Mouse (Mus musculus) stomach, embryonic 16.5 days (tissue): ENCODE data around the gene Ngef. TPM values are rescaled to one million over a fixed set of nuclear protein-coding genes. Genes with fewer than 3 reads are reported as not detected.
A peak's percentile ranks its signal among the peaks of the same experiment; 100 is the strongest.

Experiments used
- ATAC-seq: fragments of 200-750 bp; cut with Nextera tagmentation; 2 replicates; pipeline ENCODE4 v1.8.0; 2017; ENCODE audit warnings: moderate number of reproducible peaks, moderate TSS enrichment; ENCODE audit not compliant: insufficient read depth, low FRiP score
- H3K27ac ChIP-seq: fragments of 300-500 bp; sonication (generic); 2 replicates; pipeline ENCODE4 v1.5.1; 2014; ENCODE audit warnings: low read length
- H3K27me3 ChIP-seq: fragments of 300-500 bp; sonication (generic); 2 replicates; pipeline ENCODE4 v1.6.1; 2014; ENCODE audit warnings: low read length, control low read depth, mixed read lengths; ENCODE audit not compliant: control insufficient read depth, insufficient read depth
- H3K36me3 ChIP-seq: fragments of 300-500 bp; sonication (generic); 2 replicates; pipeline ENCODE4 v1.6.1; 2014; ENCODE audit warnings: low read length; ENCODE audit not compliant: control insufficient read depth, insufficient read depth
- H3K4me1 ChIP-seq: fragments of 300-500 bp; sonication (generic); 2 replicates; pipeline ENCODE4 v1.6.1; 2014; ENCODE audit warnings: low read length, control low read depth, mixed read lengths; ENCODE audit not compliant: control insufficient read depth, insufficient read depth
- H3K4me2 ChIP-seq: fragments of 300-500 bp; sonication (generic); 2 replicates; pipeline ENCODE4 v1.6.1; 2014; ENCODE audit warnings: low read depth, low read length, mixed read lengths
- H3K4me3 ChIP-seq: fragments of 300-500 bp; sonication (generic); replicated peaks from 2 replicates; pipeline ENCODE4 v1.5.1; 2014; ENCODE audit warnings: mild to moderate bottlenecking, low read length
- H3K9ac ChIP-seq: fragments of 300-500 bp; sonication (generic); 2 replicates; pipeline ENCODE4 v1.6.1; 2014; ENCODE audit warnings: low read length
- H3K9me3 ChIP-seq: fragments of 300-500 bp; sonication (generic); replicated peaks from 2 replicates; pipeline ENCODE4 v1.6.1; 2016; ENCODE audit warnings: low read length, control low read depth; ENCODE audit not compliant: control insufficient read depth
- WGBS: fragments of 180-500 bp; shearing (Covaris S2); extraction: QIAGEN DNeasy Blood & Tissue Kit; methylation state at CpG from one replicate; pipeline ENCODE4 v1.1.7; 2014; 5-methylcytosine and 5-hydroxymethylcytosine counted together
- polyA plus RNA-seq: library from polyadenylated mRNA; unstranded; fragments of >200 nt; fragmentation: Nextera tagmentation; extraction: Ambion mirVana; gene quantifications from 2 replicates; pipeline ENCODE4 v1.2.1, GENCODE M21; 2015

The Ngef gene
- polyA plus RNA-seq, 1 experiment from 2014 or later = 11.5 TPM

DNA sequence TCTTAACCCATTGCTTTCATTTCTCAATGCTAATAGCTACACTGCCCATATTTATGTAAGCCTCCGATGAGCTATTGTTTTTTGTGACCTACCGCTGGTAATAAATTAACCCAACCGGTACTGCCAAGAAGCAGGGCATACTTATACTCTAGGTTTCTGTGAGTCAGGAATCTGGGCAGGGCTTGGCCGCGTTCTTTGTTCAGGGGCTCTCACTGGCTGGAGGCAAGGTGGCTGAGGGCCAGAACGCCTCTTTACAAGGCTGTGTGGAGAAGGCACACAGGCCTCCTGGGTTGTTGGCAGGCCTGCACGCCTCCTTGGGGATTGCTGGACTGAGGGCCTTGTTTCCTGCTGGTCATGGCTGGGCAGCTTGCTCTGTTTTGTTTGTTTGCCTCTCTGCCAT, 1.1 kb upstream of the Ngef start:
- no peak overlapping the region for H3K9ac ChIP-seq
- H3K27ac ChIP-seq = peak overlapping the region; percentile 93
- no peaks in the 10 kb centered on the region for H3K27me3 ChIP-seq
- no peaks in the 10 kb centered on the region for H3K9me3 ChIP-seq
- H3K4me3 ChIP-seq = no peak overlapping the region
- no peaks in the 10 kb centered on the region for H3K36me3 ChIP-seq
- peaks cover 9% of the 10 kb centered on the region; the same call in 1 of the 2 replicates for H3K4me1 ChIP-seq
- H3K4me2 ChIP-seq = peak overlapping the region; percentile 38
- WGBS = 41% methylated on average over 7 of the region's 7 CpGs
- peak; percentile 91 for ATAC-seq

GRCm38 (mm10) chr1:87574353-87574752, 683 bp upstream of the Ngef start:
- peak overlapping the region; percentile 93 for H3K27ac ChIP-seq
- WGBS = 31% methylated on average over 6 of the region's 6 CpGs
- H3K4me3 ChIP-seq = 0 out of 2 replicates have a peak overlapping the region, but pooled peaks have one; percentile 11
- peak; percentile 42; the same call in 1 of the 2 replicates for ATAC-seq
- no peaks in the 10 kb centered on the region for H3K36me3 ChIP-seq
- H3K9me3 ChIP-seq = no peaks in the 10 kb centered on the region
- peaks cover 9% of the 10 kb centered on the region; the same call in 1 of the 2 replicates for H3K4me1 ChIP-seq
- peak overlapping the region; percentile 38 for H3K4me2 ChIP-seq
- H3K27me3 ChIP-seq = no peaks in the 10 kb centered on the region
- H3K9ac ChIP-seq = 0 out of 2 replicates have a peak overlapping the region, but pooled peaks have one; percentile 15

DNA sequence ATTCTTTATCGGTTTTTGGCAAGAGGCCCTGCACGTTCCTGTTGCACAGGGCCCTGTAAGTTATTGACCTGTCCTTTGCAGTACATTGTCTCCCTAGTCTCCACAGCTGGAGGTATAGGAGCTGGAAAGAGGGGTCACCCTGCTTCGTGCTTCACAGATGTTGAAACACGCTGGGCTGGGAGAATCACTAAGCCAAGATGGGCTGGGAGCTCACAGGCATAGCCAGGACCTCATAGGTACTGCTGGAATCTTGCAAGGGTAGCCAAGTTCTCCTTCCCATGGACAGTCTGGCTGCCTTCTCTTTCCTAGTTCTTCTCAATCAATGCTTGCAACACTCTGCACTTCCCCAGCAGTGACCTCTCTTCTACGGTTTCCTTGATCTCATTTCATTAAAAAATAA, 409 bp downstream of the Ngef start:
- Histone ChIP-seq H3K9ac (peak overlapping the region; percentile 54), H3K4me1 (peaks cover 9% of the 10 kb centered on the region; the same call in 1 of the 2 replicates), H3K36me3 (no peaks in the 10 kb centered on the region; the same call in 1 of the 2 replicates), H3K27ac (peak overlapping the region; percentile 93), H3K9me3 (no peaks in the 10 kb centered on the region), H3K4me2 (peak overlapping the region; percentile 48), H3K27me3 (no peaks in the 10 kb centered on the region), H3K4me3 (peak overlapping the region; percentile 34)
- WGBS = 54% methylated on average over 5 of the region's 5 CpGs
- no peak for ATAC-seq

DNA sequence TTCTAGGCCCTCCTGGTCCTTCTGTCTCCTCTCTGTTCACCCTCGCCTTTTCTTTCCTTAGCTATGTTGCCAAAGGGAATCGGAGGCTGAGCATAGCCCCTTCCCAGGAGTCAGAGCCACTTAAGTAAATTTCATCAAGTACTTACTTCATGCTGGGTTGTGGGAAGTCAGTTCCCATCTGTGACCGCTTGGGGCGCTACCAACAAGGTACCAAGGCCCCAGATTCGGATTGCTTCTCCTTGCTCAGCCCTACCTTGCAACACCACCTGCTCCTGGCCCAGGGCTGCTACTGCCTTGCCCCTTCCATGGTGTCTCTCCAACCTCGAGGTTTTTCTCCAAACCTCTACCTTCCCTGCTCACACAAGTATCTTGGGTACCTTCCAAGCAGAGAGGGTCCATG, 5.3 kb downstream of the Ngef start:
- H3K9ac ChIP-seq = no peak overlapping the region
- H3K36me3 ChIP-seq = no peaks in the 10 kb centered on the region; the same call in 1 of the 2 replicates
- no peak overlapping the region for H3K4me2 ChIP-seq
- no peaks in the 10 kb centered on the region for H3K4me1 ChIP-seq
- H3K4me3 ChIP-seq = no peak overlapping the region
- WGBS = 45% methylated on average over 6 of the region's 6 CpGs
- no peak for ATAC-seq
- H3K27ac ChIP-seq = no peak overlapping the region
- no peaks in the 10 kb centered on the region; the same call in 1 of the 2 replicates for H3K27me3 ChIP-seq
- no peaks in the 10 kb centered on the region for H3K9me3 ChIP-seq

DNA sequence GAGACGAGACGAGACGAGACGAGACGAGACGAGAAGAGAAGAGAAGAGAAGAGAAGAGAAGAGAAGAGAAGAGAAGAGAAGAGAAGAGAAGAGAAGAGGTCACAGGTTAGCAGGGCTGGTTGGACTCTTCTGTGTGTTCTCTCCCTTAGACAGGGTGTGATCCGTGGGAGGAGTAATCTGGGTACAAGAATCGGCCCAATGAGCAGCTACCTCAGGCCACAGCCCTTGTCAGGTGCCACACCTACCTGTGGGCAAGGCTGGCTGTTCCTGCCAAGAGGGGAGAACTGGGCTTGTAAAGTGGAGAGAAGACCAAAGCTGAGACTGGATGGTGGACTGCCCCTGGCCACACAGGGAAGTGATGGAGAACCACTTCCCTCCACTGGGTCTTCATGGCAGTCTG, 7.9 kb downstream of the Ngef start:
- ATAC-seq = 0 out of 2 replicates have a peak, but pooled peaks have one; percentile 39
- H3K4me1 ChIP-seq = no peaks in the 10 kb centered on the region
- no peak overlapping the region for H3K4me2 ChIP-seq
- WGBS = 78% methylated on average over 8 of the region's 8 CpGs
- no peaks in the 10 kb centered on the region for H3K9me3 ChIP-seq
- no peaks in the 10 kb centered on the region; the same call in 1 of the 2 replicates for H3K36me3 ChIP-seq
- H3K27ac ChIP-seq = no peak overlapping the region
- H3K4me3 ChIP-seq = no peak overlapping the region
- H3K9ac ChIP-seq = no peak overlapping the region
- no peaks in the 10 kb centered on the region; the same call in 1 of the 2 replicates for H3K27me3 ChIP-seq

DNA sequence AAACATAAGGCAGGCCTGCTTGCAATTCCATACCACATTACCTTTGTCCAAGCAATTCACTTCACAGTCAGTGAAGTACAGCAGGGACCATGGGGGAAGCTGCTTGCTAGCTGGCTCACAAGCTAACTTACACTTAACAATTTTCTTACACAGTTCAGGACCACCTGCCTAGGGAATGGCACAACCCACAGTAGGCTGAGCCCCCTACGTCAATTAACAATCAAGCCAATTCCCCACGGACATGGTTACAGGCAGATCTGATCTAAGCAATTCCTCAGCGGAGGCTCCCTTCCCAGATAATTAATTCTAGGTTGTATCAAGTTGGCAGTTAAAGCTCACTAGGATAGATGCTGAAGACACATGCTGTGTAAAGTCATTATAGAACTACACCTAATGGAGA, 10.7 kb downstream of the Ngef start:
- no peaks in the 10 kb centered on the region for H3K4me1 ChIP-seq
- H3K36me3 ChIP-seq = no peaks in the 10 kb centered on the region
- H3K4me3 ChIP-seq = no peak overlapping the region
- H3K27me3 ChIP-seq = no peaks in the 10 kb centered on the region; the same call in 1 of the 2 replicates
- H3K9me3 ChIP-seq = no peaks in the 10 kb centered on the region
- 78% methylated on average over 3 of the region's 3 CpGs for WGBS
- no peak overlapping the region for H3K4me2 ChIP-seq
- H3K27ac ChIP-seq = no peak overlapping the region
- no peak for ATAC-seq
- H3K9ac ChIP-seq = no peak overlapping the region

GRCm38 (mm10) chr1:87553586-87553985, 20.1 kb downstream of the Ngef start:
- H3K4me2 ChIP-seq = no peak overlapping the region
- ATAC-seq = no peak
- H3K4me3 ChIP-seq = no peak overlapping the region
- no peaks in the 10 kb centered on the region for H3K36me3 ChIP-seq
- H3K27ac ChIP-seq = no peak overlapping the region
- H3K9me3 ChIP-seq = no peaks in the 10 kb centered on the region
- WGBS = 76% methylated on average over 1 of the region's 1 CpGs
- H3K4me1 ChIP-seq = no peaks in the 10 kb centered on the region
- H3K27me3 ChIP-seq = no peaks in the 10 kb centered on the region
- no peak overlapping the region for H3K9ac ChIP-seq

DNA sequence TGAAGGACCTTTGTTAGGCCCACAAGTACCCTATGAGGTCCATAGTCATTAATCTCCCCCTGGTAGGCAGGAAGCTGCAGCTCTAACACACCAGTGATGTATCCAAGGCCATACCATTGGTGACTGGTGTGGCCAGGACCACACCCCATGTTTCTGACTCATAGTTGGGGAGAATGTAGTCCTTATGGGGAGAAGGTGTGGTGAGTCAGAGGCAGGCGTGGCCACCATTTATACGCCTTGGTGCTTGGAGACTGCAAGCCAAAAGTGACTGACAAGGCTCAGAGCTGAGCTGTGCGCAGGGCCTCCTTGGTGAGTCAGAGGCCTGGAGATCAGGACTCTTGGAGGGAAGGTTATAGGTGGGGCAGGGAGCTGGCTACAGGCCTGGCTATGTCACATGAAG, 22.7 kb downstream of the Ngef start:
- no peak overlapping the region for H3K4me3 ChIP-seq
- H3K36me3 ChIP-seq = no peaks in the 10 kb centered on the region
- no peaks in the 10 kb centered on the region for H3K4me1 ChIP-seq
- no peak overlapping the region for H3K4me2 ChIP-seq
- H3K9ac ChIP-seq = no peak overlapping the region
- ATAC-seq = peak; percentile 95
- no peaks in the 10 kb centered on the region for H3K27me3 ChIP-seq
- H3K27ac ChIP-seq = peak overlapping the region; percentile 14; the same call in 1 of the 2 replicates
- no peaks in the 10 kb centered on the region for H3K9me3 ChIP-seq
- WGBS = 70% methylated on average over 3 of the region's 3 CpGs

GRCm38 (mm10) chr1:87541614-87542013, 32.1 kb downstream of the Ngef start:
- Histone ChIP-seq H3K27ac (no peak overlapping the region), H3K36me3 (no peaks in the 10 kb centered on the region), H3K9me3 (no peaks in the 10 kb centered on the region), H3K4me3 (no peak overlapping the region), H3K4me2 (no peak overlapping the region), H3K9ac (no peak overlapping the region), H3K27me3 (no peaks in the 10 kb centered on the region), H3K4me1 (no peaks in the 10 kb centered on the region)
- no peak for ATAC-seq
- 29% methylated on average over 7 of the region's 7 CpGs for WGBS
